Mouse (Mus musculus) erythroblast, embryonic 14.5 days (primary cell): ENCODE results near the gene Gm10639.
"Not testable (repeated sequence)": the region's sequence is repeated elsewhere in the genome, so short reads cannot be mapped to it uniquely, and the experiment has no call there.

ENCODE experiments used
- GATA1 ChIP-seq: IDR thresholded peaks from 2 replicates; pipeline ENCODE4 v1.6.1; 2012; ENCODE audit warnings: low read length, inconsistent platforms, mixed read lengths
- TAL1 ChIP-seq: IDR thresholded peaks from 3 replicates; pipeline ENCODE4 v1.6.1; 2012; ENCODE audit warnings: low read length, inconsistent platforms, mixed read lengths

DNA sequence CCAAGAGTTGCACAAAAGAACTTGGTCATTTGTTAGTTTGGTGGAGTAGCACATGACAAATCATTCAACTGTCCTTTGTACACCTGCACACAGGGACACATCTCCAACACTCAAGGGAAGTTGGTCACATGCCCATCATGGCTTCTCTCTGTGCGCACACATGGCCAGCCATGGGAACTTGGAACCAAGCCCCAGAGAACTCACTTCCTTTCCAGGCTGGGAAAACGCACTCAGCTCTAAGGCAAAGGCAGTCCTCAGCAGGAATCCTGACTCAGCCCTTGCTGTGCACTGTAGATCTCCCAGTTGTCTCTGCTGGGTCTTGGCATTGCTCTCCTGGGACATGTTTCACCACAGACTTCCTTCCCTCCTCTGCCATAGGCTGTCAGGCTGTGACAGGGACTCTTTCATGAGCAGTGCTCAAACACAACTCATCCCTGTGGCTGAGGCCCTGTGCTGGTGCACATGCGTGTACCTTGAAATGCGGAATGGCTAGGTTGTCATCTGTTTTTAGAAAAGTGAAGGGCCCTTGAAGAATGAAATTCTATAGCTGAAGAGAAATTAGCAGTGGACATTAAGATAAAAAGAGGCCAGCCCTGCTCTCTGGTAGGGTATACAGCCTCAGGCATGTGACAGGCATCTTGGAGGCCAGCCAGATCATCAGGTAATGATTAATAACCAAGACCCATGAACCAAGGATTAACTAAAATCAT lies 7.6 kb upstream of the Gm10639 start:
- TF ChIP-seq TAL1, GATA1: not testable (repeated sequence)
